Mouse (Mus musculus): ENCODE data around the gene Fbxo11.
"Not testable (repeated sequence)": the region's sequence is repeated elsewhere in the genome, so short reads cannot be mapped to it uniquely, and the experiment has no call there.

Fbxo11 gene

GRCm38 (mm10) chr17:88067202-88067901 is 2.3 kb upstream of the Fbxo11 start:
- DNase-seq: peak; percentile 14 to 18

GRCm38 (mm10) chr17:88066799-88067198 is 1.7 kb upstream of the Fbxo11 start:
- DNase-seq: no peak

- peak; percentile 88 to 96 for DNase-seq
These were observed 933 bp upstream of the Fbxo11 start for GRCm38 (mm10) chr17:88065801-88066646.

DNA sequence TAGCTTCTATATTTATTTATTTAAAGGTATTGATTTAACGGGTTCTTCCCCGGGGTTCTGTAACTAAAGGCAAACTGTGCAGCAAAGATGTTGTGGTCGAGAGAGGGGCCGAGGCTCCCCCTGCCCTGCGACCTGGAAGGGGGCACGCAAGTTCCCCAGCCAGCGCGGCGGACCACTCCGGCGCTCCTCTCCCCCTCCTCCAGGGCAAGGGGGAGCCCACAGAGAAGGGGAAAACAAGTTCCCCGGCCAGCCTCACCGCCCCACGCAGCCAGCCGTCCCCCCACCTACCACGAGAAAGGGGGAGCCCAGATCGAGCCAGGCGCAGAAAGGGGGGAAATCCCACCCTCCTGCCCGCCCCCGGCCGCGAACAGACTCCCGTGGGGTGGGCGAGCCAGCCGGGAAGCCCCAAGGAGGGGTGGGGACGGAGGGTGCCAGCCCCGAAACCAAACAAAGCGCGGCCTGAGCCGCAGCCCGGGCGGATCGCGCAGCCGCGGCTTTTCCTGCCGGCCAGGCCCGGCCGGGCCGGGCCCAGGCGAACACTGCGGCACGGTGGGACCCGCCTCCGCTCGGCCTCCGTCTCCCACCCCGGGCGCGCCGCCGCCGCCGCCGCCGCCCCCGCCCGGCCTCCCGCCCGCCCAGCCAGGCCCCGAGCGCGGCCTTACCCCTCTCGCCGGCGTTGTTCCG is 602 bp downstream of the Fbxo11 start:
- DNase-seq: peak; percentile 45 to 77

DNA sequence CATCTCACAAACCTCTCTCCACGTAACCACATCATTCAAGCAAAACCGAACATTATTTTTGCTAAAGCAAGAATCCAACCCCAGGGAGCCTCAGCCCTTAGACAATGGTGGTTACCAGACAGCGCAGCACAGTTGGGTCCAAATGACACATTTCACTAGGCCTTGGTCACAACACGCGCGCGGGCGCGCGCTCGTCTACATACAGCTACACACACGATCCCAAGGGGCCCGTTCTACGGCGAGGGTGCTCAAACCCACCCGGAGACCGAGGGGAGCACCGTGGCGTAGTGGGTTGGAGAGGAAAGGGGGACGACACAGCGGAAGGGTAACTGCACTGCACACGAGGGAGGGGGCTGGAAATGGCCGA is 1.1 kb downstream of the Fbxo11 start:
- DNase-seq: peak; percentile 59 to 71

- no peak for DNase-seq
These were observed 2.1 kb downstream of the Fbxo11 start for GRCm38 (mm10) chr17:88062860-88063580.

DNA sequence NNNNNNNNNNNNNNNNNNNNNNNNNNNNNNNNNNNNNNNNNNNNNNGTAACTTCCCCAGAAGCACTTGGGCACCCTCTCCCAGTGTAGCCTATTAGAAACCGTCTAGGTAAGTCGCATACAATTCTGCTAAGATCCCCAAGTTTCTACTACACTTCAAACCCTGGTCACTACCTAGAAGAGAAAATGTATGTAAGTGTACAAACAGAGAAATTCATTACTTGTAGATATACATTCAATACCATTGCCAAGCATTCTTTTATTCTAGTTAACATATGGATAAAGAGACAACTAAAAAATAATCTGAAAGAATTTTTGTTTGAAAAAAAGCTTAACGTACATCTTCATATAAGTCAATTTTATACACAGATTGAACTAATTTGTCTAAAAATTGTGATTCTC is 3.1 kb downstream of the Fbxo11 start:
- no peak for DNase-seq

- no peak for DNase-seq
These were observed 6.8 kb downstream of the Fbxo11 start for GRCm38 (mm10) chr17:88058280-88058679.

DNA sequence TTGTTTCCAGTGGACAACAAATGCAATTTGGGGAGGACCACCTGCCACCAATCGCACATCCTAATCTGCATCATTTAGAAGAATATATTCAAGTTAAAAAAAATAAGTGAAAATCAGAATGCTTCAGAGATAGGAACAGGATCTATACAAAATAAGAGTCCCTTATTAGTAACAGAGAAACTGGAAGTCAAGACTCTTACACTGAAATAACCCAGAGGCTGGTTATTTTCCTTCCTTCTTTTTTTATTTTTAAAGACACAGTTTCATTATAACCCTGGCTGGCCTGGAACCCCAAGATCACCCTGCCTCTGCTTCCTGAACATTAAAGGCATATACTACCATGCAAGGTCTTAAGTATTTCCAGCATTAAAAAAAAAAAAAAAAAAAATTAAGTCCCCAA is 7.2 kb downstream of the Fbxo11 start:
- DNase-seq: peak in 1 of 2 experiments; percentile 13

DNA sequence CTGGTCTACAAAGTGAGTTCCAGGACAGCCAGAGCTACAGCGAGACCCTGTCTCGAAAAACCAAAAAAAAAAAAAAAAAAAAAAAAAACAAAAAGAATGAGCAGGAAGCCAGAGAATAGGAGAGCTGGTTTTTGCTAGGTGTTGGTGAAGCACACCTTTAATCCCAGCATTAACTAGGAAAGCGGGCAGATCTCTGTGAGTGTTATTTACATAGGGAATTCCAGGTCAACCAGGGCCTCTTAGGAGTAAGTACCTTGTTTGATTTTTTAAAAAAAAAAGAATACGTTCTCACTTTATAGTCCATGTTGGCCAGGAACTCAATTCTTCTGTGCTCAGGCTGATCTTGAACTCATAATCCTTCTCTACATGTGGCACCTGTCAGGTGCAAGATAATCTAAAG is 13.4 kb downstream of the Fbxo11 start:
- DNase-seq: no peak

GRCm38 (mm10) chr17:88050892-88051291 is 14.2 kb downstream of the Fbxo11 start:
- DNase-seq: no peak

- DNase-seq: no peak
These were observed 14.8 kb downstream of the Fbxo11 start for GRCm38 (mm10) chr17:88050318-88050717.

- DNase-seq: peak; percentile 45 to 52
These were observed 22.7 kb downstream of the Fbxo11 start for GRCm38 (mm10) chr17:88042099-88043086.

- no peak for DNase-seq
These were observed 24.3 kb downstream of the Fbxo11 start for GRCm38 (mm10) chr17:88040810-88041209.

DNA sequence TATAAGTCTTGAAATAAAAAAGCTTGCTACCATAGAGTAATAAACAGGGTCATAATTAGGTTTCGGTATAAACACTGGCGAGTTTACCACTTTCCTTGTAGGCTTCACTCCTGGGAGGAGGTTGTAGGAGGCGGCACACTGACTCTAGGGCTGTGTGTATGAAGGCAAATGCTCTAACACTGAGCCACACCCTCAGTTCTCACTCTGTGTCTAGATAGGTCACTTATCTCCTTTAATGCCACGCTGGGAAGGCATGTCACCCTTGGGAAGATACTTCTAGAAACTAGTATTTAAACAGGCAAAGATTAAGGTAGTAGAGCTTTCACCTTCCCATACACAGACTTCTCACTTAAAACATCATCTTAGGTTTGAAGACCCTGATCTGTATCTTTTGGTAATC is 30.7 kb downstream of the Fbxo11 start:
- no peak for DNase-seq

- DNase-seq: no peak
These were observed 33.3 kb downstream of the Fbxo11 start for GRCm38 (mm10) chr17:88031755-88032154.

DNA sequence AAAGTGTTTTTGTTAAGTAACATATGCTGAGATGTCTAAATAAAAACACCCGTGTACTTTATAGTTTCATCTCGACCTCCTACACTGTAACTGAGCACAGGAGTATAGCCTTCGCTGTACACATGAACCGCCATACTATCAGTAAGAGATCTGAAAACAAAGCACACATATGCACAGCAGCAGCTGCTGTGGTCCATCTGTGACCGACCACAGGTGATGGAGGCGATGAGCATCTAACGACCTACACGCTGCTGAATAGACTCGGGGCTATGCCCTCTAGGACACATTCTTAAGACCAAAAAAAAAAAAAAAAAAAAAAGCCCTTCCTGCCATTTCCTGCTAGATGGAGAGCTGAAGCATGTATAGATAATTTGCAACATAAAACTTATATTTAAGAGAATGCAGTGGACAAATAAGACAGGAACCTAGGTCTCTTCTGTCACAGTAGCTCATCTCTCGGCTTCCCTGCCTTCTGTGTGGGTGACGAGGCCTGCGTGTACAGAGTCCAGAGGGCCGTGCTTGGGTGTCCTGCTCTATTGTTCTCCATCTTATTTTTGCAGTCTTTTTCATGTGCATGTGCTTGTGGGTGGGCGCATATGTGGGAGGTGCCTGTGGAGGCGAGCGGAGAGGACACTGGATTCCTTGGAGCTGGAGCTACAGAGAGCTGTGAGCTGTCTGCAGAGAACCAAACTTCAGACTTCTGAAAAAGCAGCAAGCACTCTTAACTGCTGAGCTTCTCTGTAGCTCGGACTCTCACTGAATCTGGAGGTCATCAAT is 35.7 kb downstream of the Fbxo11 start:
- no peak for DNase-seq

DNA sequence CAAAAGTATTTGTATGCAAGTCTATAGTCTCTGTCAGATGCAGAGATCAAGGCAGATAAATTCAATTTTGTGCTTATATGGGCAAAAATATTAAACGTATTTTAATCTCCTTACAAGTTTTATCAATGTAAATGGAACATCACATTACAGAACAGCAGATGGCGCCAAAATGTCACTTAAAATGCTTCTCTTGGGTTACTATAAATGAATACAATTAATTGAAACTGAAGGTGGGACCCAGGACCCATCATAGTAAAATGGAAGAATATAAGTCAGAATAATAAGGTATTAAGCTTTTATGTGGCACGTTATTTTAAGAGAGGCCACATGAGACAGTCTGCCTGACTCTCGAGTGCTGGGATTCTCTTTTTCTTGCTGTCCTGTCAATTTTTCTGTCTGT is 39.9 kb downstream of the Fbxo11 start:
- peak; percentile 68 to 78 for DNase-seq

DNA sequence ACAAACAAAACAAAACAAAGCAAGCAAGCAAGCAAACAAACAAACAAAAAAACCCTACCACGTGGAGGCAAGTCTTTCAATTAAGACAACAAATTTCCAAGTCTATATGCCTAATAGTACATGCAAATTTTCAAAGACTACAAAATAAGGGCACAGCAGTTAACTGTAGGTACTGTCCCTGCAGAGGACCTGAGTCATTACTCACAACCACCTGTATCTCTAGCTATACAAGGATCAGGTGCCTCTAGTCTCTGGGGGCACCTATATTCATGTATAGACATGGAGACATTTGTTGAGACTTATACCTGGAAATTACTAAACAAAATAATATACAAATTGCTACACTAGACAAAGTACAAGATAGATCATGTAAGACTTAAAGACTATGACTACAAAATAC is 41.2 kb downstream of the Fbxo11 start:
- DNase-seq: no peak

DNA sequence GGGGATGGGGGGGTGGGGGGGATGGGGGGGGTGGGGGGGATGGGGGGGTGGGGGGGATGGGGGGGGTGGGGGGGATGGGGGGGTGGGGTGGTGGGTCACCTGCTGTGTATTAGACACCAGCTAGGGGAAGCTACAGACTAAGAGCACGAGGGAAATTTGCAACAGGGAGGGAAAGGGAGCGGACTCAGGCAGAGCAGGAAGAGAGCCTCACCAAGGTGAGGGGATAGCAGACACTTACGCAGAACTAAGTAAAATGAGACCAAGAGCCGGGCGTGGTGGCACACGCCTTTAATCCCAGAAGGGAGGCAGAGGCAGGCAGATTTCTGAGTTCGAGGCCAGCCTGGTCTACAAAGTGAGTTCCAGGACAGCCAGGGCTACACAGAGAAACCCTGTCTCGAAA is 49.1 kb downstream of the Fbxo11 start:
- DNase-seq: not testable (repeated sequence)

GRCm38 (mm10) chr17:88014456-88014855 is 50.6 kb downstream of the Fbxo11 start:
- no peak for DNase-seq

Measured in kidney, postnatal 36 days (tissue).